Mouse (Mus musculus) T-helper 17 cell (primary cell): ENCODE results near the gene Manf.

ENCODE experiments used
- in situ Hi-C, 2 experiments: fragments of 300-600 bp; cut with MboI, MseI; formaldehyde crosslinking; loops; 1 replicate in 1 of 2; 2 replicates in 1 of 2; pipeline ENCODE4 v1.15.1; 2025; ENCODE audit warnings: high pct_unique_total_duplicates in 2 of 2

Gene Manf

DNA sequence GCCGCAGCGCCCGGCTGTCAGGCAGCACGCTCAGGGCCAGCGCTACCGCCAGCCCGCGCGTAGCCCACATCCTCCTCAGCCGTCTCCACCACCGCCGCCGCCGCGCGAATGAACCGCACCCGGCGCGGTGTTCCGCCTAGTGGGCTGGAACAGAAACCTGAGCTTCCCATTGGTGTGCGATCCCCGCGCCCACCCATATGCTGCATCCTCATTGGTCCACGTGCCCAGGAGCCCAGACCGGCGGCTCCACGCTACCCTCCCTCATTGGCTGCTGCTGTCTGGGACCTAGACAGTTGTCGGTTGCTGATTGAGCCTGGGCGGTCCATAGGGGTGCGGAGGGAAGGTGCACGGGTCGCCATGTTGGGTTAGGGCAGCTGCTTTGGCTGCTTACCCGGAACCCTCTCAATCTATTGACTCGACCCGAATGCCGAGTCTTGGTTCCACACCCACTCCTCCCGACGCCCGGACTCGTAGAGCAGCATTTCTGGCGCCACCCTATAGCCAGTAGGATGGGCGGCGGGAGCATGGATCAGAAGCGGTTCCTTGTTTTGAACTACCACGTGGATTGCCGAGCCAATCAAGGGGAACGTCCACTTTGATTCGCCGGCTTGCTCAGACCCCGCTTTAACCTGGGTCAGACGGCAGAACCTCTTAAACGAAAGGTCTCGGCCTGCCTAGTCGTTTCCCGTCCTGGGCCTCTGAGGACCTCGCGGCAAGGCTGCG is at the start of gene Manf:
Gene Manf, minus strand, starts transcription at position 151 of the 723 bp plus-strand sequence.
- in situ Hi-C loops: loop anchor here (5.0 to 25.0 kb wide), 3 partner anchors 400 to 705 kb away; partner anchors contain the start of genes 6430571L13Rik (in 1 of the 2) and Ppm1m (in 1 of the 2)

DNA sequence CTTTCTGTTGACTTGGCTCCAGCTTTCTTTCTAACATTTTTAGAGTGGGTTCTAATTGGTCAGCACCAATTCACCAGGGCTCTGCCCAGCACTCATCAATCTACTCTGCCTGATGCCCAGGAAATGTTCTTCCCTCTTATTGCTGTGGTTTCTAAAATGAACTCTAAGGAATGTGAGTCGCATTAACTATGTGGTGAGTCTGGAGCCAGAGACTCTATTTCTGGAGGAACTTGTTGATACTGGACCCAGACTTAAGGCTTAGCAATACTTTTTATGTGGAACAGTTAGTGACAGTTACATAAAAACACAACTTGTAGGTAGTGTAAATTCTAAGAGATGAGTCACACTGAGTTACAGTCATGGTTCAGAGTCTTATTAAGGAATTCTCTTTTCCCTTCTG is 43.2 kb upstream of the Manf start:
- in situ Hi-C loops: no loop called here

DNA sequence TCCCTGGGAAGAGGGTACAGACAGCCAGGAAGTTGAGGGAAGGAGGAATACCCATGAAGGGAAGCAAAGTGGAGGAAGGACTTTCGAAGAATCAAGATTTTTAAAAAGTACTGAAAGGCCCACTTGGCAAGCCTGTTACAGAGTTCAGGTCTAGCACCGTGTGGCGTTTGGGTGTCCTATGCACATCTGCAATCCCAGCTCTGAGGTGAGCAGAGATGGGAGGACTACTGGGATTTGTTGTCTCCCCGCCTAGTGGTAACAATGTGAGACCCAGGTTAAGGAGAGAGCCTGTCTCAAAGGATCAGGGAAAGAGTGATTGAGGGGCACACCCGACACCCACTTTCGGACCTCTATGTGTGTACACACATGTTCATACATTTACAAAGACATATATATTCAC is 23.1 kb upstream of the Manf start:
- in situ Hi-C loops: loop anchor here in 1 of 2 experiments (5.0 kb wide), 1 partner anchor 32 kb away; no protein-coding TSS in a partner anchor

DNA sequence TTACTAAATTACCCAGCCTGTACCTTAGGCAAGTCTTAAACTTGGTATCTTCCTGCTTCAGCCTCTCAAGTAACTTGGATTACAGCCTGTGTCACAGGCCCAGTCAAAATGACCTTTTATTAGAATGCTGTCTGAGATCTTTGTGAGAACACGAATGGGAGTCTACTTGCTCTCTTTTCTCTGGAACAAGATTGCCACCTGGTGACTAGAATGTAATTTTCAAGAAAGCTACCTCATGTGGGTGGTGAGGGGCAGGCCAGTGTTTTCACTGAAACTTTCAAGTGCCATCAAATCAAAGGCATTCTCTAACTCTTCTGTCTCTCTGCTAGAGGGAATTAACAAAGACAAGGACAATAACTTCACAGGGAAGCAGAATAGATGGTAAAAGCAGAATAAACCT is 22.0 kb upstream of the Manf start:
- in situ Hi-C loops: loop anchor here in 1 of 2 experiments (5.0 kb wide), 1 partner anchor 34 kb away; no protein-coding TSS in a partner anchor

DNA sequence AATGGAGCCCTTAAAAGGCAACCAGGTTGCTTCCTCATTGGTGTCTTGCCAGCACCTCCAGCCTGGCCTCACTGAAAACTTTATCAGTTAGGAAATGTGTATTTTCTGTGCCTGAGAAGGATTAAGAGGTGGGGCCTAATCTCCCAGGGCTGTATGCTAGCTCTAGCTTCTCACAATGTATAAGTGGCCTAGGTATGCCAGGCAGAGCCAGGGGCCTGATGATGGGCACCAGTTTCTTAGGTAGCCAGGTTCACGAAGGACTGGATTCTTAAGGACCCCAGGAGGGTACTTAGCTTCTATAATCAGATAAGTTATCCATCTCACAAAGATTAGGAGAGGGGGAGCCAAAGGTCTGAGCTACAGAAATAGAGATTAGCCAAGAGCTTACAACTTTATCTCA is 19.8 kb upstream of the Manf start:
- in situ Hi-C loops: loop anchor here in 1 of 2 experiments (5.0 kb wide), 1 partner anchor 36 kb away; no protein-coding TSS in a partner anchor

DNA sequence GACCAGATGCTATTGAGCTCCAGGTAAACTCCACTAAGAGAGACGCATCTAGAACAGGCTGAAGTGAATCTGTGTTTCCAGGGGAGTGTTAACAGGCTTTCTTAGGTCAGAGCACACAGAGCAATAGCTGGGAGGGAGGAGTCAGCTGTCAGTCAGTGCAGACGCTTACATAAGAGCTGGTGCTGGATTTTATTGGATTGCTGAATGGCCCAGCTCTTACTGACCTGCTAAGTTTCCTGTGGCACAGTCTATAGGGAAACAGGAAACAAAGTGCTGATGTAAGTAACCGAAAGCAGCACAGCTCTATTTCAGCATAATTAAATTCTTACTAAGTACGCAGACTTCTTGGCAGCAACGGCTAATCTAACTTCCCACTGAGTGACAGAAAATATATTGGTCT is 16.9 kb upstream of the Manf start:
- in situ Hi-C loops: no loop called here

DNA sequence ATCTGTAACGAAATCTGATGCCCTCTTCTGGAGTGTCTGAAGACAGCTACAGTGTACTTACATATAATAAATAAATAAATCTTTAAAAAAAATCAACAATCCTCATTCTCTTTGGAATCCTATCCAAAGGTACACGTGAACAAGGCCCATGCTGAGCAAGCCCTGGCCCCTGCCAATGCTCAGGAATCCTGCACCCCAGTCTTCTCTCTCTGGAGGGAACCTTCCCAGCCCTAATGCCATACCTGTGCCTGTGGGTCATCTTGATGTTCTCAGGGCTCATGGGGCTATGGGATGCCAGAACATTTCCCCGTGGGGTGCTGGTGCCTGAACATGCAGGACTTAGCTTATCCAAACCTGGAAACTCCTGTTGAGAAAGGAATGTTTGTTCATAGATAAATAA is 16.4 kb upstream of the Manf start:
- in situ Hi-C loops: no loop called here

DNA sequence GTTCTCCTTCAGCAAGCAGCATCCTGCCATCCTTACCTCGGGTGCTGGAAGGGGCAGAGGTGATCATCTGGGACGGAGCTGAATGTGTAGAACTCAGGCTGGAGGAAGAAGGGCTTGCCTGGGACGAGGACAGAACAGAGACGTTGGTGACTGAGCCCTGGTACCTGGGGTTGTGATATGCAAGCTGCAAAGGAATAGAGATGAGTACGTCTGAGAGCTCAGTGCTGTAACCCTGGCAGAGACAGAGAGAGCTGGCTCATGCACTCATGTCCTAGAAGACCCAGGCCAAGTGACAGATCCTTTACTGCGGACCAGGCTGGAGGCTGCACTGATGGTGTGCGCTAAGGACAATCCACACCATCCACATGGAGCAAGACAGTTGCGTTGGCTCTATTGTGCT is 14.8 kb upstream of the Manf start:
- in situ Hi-C loops: no loop called here

DNA sequence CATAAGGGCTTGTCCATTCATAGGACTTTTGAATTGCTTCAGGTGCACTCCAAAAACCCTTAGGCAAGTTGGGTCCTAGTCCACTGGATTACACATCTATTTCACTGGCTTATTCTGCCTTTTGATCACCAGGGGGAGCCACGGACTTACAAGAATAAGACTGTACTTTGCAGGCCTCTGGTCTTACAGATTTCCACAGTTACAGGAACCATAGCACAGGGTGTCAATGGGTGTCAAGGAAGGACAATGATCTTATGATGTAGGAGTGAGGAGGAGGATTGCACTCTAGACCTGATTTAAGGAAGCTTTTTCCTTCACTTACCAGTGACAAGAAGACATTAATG is 12.0 kb upstream of the Manf start:
- in situ Hi-C loops: no loop called here

DNA sequence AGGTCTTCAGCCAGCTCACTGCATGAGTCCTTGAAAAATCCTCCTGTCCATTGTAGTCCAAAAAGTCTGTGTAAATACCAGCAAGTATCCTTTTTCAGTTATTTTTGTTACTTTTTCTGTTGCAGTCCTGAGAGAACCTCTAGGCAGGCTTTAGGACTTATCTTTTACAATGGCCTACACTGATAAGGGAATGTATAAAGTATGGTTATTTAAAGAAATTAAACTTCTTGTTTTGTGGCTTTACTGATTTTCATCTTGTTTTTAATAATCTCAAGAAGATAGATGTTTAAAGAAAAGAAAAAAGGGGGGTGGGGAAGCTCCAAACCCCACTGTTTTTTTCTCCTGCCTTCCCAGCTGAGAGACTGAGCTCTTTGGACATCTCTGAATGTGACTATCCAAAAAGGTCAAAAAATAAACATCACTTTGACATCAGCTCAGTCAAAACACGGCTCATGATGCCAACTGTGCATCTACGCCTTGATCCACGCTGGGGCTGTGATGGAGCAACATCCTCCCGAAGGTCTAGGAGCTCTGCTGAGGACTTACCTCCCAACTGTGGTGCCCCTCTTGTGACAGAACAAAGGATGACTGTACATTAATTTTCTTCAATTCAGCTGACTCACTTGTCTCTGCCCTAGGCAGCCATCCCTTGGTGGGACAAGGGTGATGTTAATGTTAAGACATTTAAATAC is 11.5 kb upstream of the Manf start:
- in situ Hi-C loops: no loop called here

DNA sequence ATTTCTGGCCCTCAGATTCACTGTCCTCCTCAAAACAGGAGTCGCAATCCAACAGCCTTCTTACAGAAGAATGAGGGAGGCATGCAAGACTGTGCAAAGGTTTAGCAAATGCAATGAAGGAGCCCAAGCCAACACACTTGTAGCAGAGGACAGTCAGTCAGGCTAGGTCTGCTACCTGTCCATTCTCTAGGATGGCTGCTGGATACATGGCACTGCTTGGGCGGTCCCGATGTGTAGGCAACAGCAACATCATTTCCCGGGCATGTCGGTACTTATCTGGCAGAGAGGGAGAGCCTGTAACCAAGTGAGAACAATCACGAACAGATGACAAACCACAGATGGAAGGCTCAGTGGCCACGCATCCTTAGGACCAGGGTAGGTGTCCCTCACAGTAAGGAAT is 9.8 kb upstream of the Manf start:
- in situ Hi-C loops: no loop called here

DNA sequence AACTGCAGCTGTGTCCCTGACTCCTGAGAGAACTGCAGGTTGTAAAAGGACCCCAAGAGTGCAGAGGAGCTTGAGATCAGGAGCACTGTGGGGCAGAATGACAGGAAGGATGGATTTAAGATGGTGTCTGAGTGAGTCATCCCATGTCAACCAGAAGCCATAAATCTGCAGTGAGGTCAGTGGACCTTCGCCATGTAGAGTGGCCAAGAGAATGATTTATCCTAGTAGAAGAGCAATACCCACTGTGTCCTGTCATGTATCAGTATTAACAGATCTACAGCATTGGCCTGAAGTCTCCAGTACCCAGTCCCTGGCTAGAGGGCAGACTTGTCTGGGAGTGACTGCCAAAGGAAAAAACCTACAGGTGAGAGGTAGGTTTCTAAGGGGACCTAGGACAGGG is 7.1 kb upstream of the Manf start:
- in situ Hi-C loops: loop anchor here in 1 of 2 experiments (5.0 to 25.0 kb wide), 2 partner anchors 388 to 712 kb away; partner anchors contain the start of genes Mapkapk3 and Ppm1m

DNA sequence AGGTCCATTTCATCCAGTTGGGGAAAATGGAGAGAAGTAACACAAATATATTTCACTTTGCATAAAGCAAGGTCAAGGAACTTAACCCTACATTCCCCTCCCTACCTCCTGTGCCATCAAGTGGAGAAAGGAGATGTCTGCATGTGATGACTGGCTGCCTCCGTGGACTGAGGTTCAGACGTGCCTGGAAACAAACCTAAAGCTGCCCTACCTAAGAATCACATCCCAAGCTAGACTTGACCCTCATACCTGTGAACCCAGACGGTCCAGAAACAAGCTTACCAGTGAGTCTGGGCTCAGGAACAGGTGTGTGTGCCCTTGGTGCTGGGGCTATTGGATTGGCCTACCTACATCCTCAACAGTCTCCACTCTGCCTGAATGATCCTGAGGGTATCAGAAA is 1.5 kb upstream of the Manf start:
- in situ Hi-C loops: loop anchor here (5.0 to 25.0 kb wide), 3 partner anchors 399 to 706 kb away; partner anchors contain the start of genes 6430571L13Rik (in 1 of the 2) and Ppm1m (in 1 of the 2)

DNA sequence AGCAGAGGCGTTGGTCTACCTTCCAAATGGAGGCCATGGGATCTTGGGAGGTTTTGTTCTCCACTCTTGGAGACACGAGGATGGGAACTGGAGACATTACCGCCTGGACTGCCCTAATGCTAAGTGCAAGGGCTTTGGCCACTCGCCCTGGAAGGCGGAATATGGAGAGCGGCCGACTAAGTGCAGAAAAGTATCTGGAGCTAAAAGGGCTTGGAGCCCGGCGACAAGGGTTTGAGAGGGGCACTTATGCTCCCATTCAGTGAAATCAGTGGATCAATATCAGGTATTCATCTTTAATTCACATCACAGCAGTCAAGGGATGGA is 735 bp upstream of the Manf start:
- in situ Hi-C loops: loop anchor here (5.0 to 25.0 kb wide), 3 partner anchors 400 to 705 kb away; partner anchors contain the start of genes 6430571L13Rik (in 1 of the 2) and Ppm1m (in 1 of the 2)

DNA sequence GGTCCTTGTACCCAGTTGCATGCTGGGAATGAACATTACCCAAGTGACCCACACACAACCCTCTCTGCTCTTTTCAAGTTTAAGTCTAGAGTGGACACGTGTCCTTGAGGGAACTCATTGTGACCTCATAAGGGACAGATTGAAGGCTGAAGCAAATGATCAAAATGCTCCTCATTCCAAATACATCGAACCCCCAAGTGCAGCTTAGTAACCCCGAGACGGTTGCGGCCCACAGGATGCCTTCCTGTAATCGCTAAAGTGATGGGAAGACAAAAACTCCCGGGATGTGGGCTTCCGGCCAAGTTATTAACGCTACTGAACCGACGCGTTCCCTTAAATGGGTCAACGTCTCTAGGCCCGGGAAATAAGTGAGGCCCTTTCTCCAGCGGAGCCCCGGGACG is 438 bp downstream of the Manf start:
- in situ Hi-C loops: loop anchor here (5.0 to 25.0 kb wide), 3 partner anchors 401 to 704 kb away; partner anchors contain the start of genes 6430571L13Rik (in 1 of the 2) and Ppm1m (in 1 of the 2)

DNA sequence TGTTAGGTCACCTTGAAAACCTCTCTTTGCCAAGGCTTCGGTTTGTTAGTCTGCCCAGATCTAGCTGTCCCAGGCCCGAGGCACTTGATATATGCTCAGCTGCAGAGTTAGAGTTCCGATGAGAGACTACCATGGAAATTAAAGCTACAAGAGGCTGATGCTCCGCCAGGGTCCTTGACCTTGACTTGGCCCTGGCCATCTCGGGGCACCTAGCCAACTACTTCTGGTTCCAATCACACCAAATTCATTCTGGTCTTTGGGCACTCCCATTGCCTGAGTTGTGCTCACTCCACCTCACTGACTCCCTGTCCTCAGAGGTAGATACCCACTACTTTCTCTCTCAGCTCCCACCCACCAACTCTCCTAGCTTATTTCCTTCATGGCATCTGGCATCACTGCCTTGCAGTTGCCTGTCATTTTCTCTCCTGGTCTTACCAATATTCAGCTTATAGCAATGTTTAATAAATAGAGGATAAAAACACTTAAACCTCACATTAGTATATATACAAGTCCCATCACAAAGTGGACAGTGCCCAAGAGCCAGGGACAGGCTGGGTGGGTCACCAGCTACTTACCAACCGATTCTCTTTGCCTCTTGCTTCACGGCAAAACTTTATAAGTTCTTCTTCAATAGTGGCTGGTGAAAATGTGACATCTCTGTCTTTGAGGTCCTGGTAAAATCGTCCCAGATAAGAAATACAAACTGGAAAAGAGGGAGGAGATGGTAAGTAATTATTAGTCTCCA is 1.1 kb downstream of the Manf start:
- in situ Hi-C loops: loop anchor here (5.0 to 25.0 kb wide), 3 partner anchors 402 to 703 kb away; partner anchors contain the start of genes 6430571L13Rik (in 1 of the 2) and Ppm1m (in 1 of the 2)

DNA sequence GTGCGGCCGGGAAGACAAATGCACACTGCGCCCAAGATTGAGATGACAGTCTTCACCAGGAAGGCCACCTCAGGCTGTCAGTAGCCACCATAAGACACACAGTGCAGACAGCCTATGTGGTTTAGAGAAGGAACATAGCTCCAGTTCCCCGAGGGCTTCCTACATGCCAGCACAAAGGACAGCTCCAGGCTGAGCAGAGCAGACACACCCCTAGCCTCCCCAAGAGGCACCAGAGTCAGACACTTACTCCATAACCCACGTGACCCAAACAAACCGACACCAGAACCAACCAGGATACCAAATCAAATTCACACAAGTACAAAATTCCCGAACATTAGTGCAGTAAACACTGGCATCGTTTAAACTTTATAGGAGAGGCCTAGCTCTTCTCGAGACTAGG is 2.5 kb downstream of the Manf start:
- in situ Hi-C loops: loop anchor here (5.0 to 25.0 kb wide), 4 partner anchors 217 to 1895 kb away; partner anchors contain the start of genes Ip6k2 (in 1 of the 2), Ppm1m (in 1 of the 2) and Slc25a20 (in 1 of the 2)

DNA sequence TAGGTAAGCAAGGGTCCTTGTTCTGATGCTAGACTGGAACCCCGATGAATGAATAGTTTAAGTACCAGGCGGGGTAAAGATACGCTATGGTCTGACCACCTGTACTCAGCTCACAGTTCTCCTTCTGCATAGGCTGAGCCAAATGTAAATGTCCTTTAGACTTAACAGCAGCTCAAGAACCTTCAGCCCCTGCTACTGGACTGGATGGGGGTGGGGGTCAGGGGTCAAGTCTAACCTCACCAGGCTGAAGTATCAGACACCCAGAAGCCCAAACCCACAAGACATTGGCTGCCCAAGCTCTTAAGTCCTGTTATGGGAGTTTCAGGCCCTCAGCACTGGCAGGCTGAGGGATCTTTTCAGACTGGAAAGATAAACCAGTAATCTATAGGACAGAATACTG is 3.4 kb downstream of the Manf start:
- in situ Hi-C loops: loop anchor here (5.0 to 25.0 kb wide), 4 partner anchors 216 to 1896 kb away; partner anchors contain the start of genes Ip6k2 (in 1 of the 2), Ppm1m (in 1 of the 2) and Slc25a20 (in 1 of the 2)

DNA sequence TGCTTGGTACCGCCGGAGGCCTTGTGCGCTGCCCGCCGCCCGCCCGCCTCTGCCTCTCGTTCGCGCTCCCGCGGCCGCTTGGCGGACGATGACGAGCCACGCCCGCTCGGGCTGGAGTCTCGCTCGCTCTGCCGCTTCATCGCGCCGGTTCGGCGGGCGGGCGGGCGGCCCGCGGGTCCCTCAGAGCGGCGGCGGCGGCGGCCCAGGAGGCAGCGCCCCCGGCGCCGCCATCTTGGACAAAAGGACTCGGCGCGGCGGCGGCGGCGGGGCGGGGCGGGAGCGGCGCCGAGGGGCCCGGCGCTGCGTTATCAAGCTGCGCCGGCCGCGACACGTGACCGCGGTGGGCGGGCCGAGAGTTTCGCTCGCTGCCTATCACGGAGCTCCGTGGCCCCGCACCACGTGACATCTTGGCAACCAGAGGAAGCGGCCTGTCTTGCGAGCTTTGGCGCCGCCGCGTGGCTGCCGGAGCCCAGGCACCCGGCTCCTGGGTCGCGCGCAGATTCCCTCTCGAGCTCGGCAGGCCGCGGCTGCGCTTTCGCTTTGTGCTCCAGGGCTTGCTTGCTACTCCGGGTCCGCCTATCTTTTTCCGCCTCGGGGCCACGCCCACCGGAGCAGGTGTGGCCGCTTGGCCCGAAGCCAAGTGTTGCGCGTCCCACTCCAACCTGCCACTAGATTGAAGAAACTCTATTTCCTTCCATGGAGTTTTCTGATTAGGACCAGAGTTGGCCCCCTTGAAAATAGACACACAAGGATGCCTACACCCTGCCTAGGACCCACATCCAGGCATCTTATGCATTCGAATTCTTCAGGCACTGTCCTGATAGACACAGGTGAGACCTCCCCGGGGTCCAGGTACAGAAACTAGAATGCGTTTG is 4.7 kb downstream of the Manf start, which contains the start of gene Rbm15b:
Gene Rbm15b, minus strand, starts transcription at position 601 of the 875 bp plus-strand sequence.
- in situ Hi-C loops: loop anchor here (5.0 to 25.0 kb wide), 4 partner anchors 215 to 1898 kb away; partner anchors contain the start of genes Ip6k2 (in 1 of the 2), Ppm1m (in 1 of the 2) and Slc25a20 (in 1 of the 2)
